Mouse (Mus musculus) small intestine, adult 2 months (tissue): ENCODE measurements around the gene Gm9970. TPM values are rescaled to one million over a fixed set of nuclear protein-coding genes. Genes with fewer than 3 reads are reported as not detected.

Source experiments
- H3K27ac ChIP-seq: fragments of 200-500 bp; 2 replicates; pipeline ENCODE4 v1.5.1; 2012; ENCODE audit warnings: low read depth, low read length, control low read depth, inconsistent platforms; ENCODE audit not compliant: insufficient read depth
- H3K27me3 ChIP-seq: fragments of 200-500 bp; 2 replicates; pipeline ENCODE4 v1.6.1; 2012; ENCODE audit warnings: mild to moderate bottlenecking, moderate library complexity, low read length, inconsistent platforms; ENCODE audit not compliant: control insufficient read depth, insufficient read depth
- H3K36me3 ChIP-seq: fragments of 200-500 bp; 2 replicates; pipeline ENCODE4 v1.6.1; 2012; ENCODE audit warnings: mild to moderate bottlenecking, low read length, control low read depth, inconsistent platforms; ENCODE audit not compliant: control insufficient read depth, insufficient read depth
- H3K4me1 ChIP-seq: fragments of 200-500 bp; 2 replicates; pipeline ENCODE4 v1.6.1; 2012; ENCODE audit warnings: low read length, inconsistent platforms, mixed read lengths; ENCODE audit not compliant: control insufficient read depth, insufficient read depth, insufficient read length
- H3K4me3 ChIP-seq: fragments of 200-500 bp; 2 replicates; pipeline ENCODE4 v1.5.1; 2012; ENCODE audit warnings: low read depth, mild to moderate bottlenecking, control low read depth, inconsistent platforms, low read length, moderate library complexity
- CTCF ChIP-seq: fragments of 200-500 bp; IDR thresholded peaks from 2 replicates; pipeline ENCODE4 v1.5.1; 2012; ENCODE audit warnings: low read depth, mild to moderate bottlenecking, control low read depth, inconsistent platforms, low read length, moderate library complexity, mixed read lengths; ENCODE audit not compliant: insufficient replicate concordance, insufficient read length; ENCODE audit errors: extremely low read depth
- POLR2A ChIP-seq: fragments of 200-500 bp; IDR thresholded peaks from 2 replicates; pipeline ENCODE4 v1.6.1; 2012; ENCODE audit warnings: low read depth, mild to moderate bottlenecking, control low read depth, inconsistent platforms, low read length, moderate library complexity
- WGBS: fragments of 180-500 bp; shearing (Covaris S2); methylation state at CpG from one replicate; pipeline ENCODE4 v1.1.7; 2018; 5-methylcytosine and 5-hydroxymethylcytosine counted together
- polyA plus RNA-seq: library from polyadenylated mRNA; depleted of rRNA; stranded (reverse); fragments of >200 nt; gene quantifications from 2 replicates; pipeline ENCODE4 v1.2.3, GENCODE M21; 2012

Gm9970 gene
- polyA plus RNA-seq, 1 experiment: 0.82 TPM

- Histone ChIP-seq H3K36me3 (peaks cover 65% of the 10 kb centered on the region), H3K27ac (no peak overlapping the region), H3K27me3 (no peaks in the 10 kb centered on the region), H3K4me3 (no peak overlapping the region), H3K4me1 (peaks cover 8% of the 10 kb centered on the region)
- TF ChIP-seq CTCF: no peak
- TF ChIP-seq POLR2A: no peak
- WGBS: 91% methylated on average over 27 of the region's 27 CpGs
Measured at GRCm38 (mm10) chr5:31200327-31200768, 40.7 kb downstream of the Gm9970 start.

GRCm38 (mm10) chr5:31199893-31200292 lies 41.1 kb downstream of the Gm9970 start:
- H3K36me3 ChIP-seq: peaks cover 66% of the 10 kb centered on the region
- no peak overlapping the region for H3K27ac ChIP-seq
- TF ChIP-seq POLR2A (no peak), CTCF (0 out of 2 replicates have a peak, but pooled peaks have one; percentile 3)

GRCm38 (mm10) chr5:31199321-31199892 lies 41.6 kb downstream of the Gm9970 start:
- Histone ChIP-seq H3K27me3 (no peaks in the 10 kb centered on the region), H3K27ac (no peak overlapping the region), H3K36me3 (peaks cover 67% of the 10 kb centered on the region), H3K4me1 (peaks cover 8% of the 10 kb centered on the region), H3K4me3 (no peak overlapping the region)
- TF ChIP-seq POLR2A: no peak
- 91% methylated on average over 19 of the region's 19 CpGs for WGBS

More at GRCm38 (mm10) chr5:31199893-31200292, 41.1 kb downstream of the Gm9970 start:
- no peak overlapping the region for H3K4me3 ChIP-seq
- peaks cover 8% of the 10 kb centered on the region for H3K4me1 ChIP-seq
- WGBS: 72% methylated on average over 9 of the region's 9 CpGs
- no peaks in the 10 kb centered on the region for H3K27me3 ChIP-seq

GRCm38 (mm10) chr5:31198616-31199320 lies 42.3 kb downstream of the Gm9970 start:
- Histone ChIP-seq H3K27me3 (no peaks in the 10 kb centered on the region), H3K27ac (no peak overlapping the region), H3K4me3 (no peak overlapping the region), H3K36me3 (peaks cover 65% of the 10 kb centered on the region), H3K4me1 (peaks cover 8% of the 10 kb centered on the region)
- no peak for TF ChIP-seq CTCF
- no peak for TF ChIP-seq POLR2A
- WGBS: 84% methylated on average over 5 of the region's 5 CpGs

GRCm38 (mm10) chr5:31198170-31198569 lies 42.9 kb downstream of the Gm9970 start:
- H3K4me3 ChIP-seq: no peak overlapping the region
- TF ChIP-seq CTCF (no peak), POLR2A (no peak)
- peaks cover 8% of the 10 kb centered on the region for H3K4me1 ChIP-seq
- WGBS: 81% methylated on average over 9 of the region's 9 CpGs
- no peak overlapping the region for H3K27ac ChIP-seq
- no peaks in the 10 kb centered on the region for H3K27me3 ChIP-seq
- H3K36me3 ChIP-seq: peaks cover 63% of the 10 kb centered on the region

- Histone ChIP-seq H3K36me3 (peaks cover 58% of the 10 kb centered on the region), H3K27ac (no peak overlapping the region), H3K4me1 (peaks cover 3% of the 10 kb centered on the region)
Measured at GRCm38 (mm10) chr5:31197072-31197471, 44.0 kb downstream of the Gm9970 start.

DNA sequence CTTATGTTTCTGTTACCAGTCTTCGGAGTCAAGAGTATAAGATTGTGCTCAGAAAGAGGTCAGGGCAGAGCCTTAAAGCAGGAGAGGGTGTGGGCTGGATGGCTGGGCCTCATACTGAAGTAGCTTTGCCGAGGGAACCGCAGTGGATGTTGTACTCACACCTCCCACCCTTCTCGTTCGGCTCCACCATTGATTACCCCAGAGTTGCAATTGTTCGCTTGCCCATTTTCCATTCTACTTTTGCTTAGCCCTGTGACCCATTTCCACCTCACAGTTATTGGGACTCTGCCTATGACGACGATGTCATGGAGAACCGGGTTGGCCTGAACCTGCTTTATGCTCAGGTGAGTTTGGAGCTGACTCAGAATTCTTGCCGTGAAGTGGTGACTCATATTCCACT lies 44.8 kb downstream of the Gm9970 start:
- H3K27ac ChIP-seq: no peak overlapping the region
- H3K4me1 ChIP-seq: peaks cover 8% of the 10 kb centered on the region
- WGBS: 90% methylated on average over 10 of the region's 10 CpGs
- H3K36me3 ChIP-seq: peaks cover 59% of the 10 kb centered on the region
- H3K27me3 ChIP-seq: no peaks in the 10 kb centered on the region
- TF ChIP-seq CTCF (no peak), POLR2A (no peak)
- H3K4me3 ChIP-seq: no peak overlapping the region

More at GRCm38 (mm10) chr5:31197072-31197471, 44.0 kb downstream of the Gm9970 start:
- 94% methylated on average over 12 of the region's 12 CpGs for WGBS
- H3K4me3 ChIP-seq: no peak overlapping the region
- no peak for TF ChIP-seq POLR2A
- H3K27me3 ChIP-seq: no peaks in the 10 kb centered on the region
